Mouse (Mus musculus): ENCODE measurements around the gene Igsf10. TPM values are rescaled to one million over a fixed set of nuclear protein-coding genes. Genes with fewer than 3 reads are reported as not detected.

The Igsf10 gene
- not detected for total RNA-seq (2023)

GRCm38 (mm10) chr3:59344065-59344905 is at the start of gene Igsf10:
Gene Igsf10 (minus strand): TSS chr3:59344394.

Other genes with a start within 250 kb of the Igsf10 start
- gene Gpr171, start 242.6 kb downstream of the Igsf10 start, total RNA-seq (2023): 10 to 100 TPM; 65.6 to 95.1 TPM
- gene P2ry14, start 190.8 kb downstream of the Igsf10 start, total RNA-seq (2023): under 1 TPM; 0.75 to 0.83 TPM
- not detected for gene Gpr87, start 149.3 kb downstream of the Igsf10 start, total RNA-seq (2023)
- gene P2ry13, start 133.5 kb downstream of the Igsf10 start, total RNA-seq (2023): under 1 TPM in 1 of 2 experiments, not detected in 1; 0.75 TPM
- under 1 TPM in 1 of 2 experiments, not detected in 1; 0.81 TPM for gene P2ry12, start 81.5 kb downstream of the Igsf10 start, total RNA-seq (2023)

Measured in B cell, adult 67 days (primary cell).